Mouse (Mus musculus) megakaryocyte, embryonic 14.5 days (primary cell): ENCODE data around the gene Olfr1393. TPM values are rescaled to one million over a fixed set of nuclear protein-coding genes. Genes with fewer than 3 reads are reported as not detected.
A peak's percentile ranks its signal among the peaks of the same experiment; 100 is the strongest.

ENCODE experiments used
- H3K27me3 ChIP-seq: replicated peaks from 2 replicates; pipeline ENCODE3; 2012; ENCODE audit warnings: inconsistent platforms
- H3K36me3 ChIP-seq: replicated peaks from 2 replicates; pipeline ENCODE3; 2012; ENCODE audit warnings: low read length, inconsistent platforms, mixed read lengths
- H3K4me1 ChIP-seq: 2 replicates; pipeline ENCODE4 v1.6.1; 2012; ENCODE audit warnings: inconsistent platforms
- H3K4me3 ChIP-seq: replicated peaks from 2 replicates; pipeline ENCODE3; 2012; ENCODE audit warnings: moderate library complexity, mild to moderate bottlenecking, inconsistent platforms
- H3K9me3 ChIP-seq: 2 replicates; pipeline ENCODE4 v1.6.1; 2012; ENCODE audit warnings: inconsistent platforms
- FLI1 ChIP-seq: IDR thresholded peaks from 2 replicates; pipeline ENCODE4 v1.6.1; 2012; ENCODE audit warnings: low read length, inconsistent platforms, mixed read lengths
- GATA1 ChIP-seq: IDR thresholded peaks from 3 replicates; pipeline ENCODE4 v1.6.1; 2012; ENCODE audit warnings: mixed read lengths, low read length, inconsistent platforms, borderline replicate concordance
- polyA plus RNA-seq: library from polyadenylated mRNA; stranded (reverse); fragments of >175 nt; gene quantifications from 2 replicates; pipeline ENCODE4 v1.2.3, GENCODE M21; 2012; ENCODE audit warnings: low replicate concordance; ENCODE audit not compliant: insufficient read depth

Gene Olfr1393
- polyA plus RNA-seq, result not detected in 2 replicates

DNA sequence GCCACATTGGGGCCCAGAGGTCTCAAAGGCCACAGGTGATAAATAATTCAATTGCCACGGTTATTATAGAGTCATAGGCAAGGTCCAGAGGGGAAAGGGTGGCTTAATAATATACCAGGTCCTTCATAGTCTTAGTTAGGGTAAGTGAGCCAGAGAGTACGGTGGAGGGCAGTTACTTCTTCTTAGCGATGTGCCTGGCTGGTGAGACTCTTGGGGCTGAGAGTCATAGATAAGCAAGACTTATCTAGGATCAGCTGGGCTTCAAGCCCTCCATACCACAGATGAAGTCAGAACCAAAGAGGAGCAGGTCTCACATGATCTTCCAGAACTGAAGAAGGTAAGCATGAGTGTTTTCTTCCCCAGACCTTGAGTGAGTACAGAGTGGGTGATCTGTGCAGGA lies at the start of gene Olfr1393:
Olfr1393 (plus strand) TSS at position 83 of the 400 bp plus-strand sequence.
- Histone ChIP-seq H3K36me3 (peaks cover 8% of the 10 kb centered on the region), H3K4me3 (no peak within 1 kb of the TSS), H3K4me1 (peaks cover 34% of the 10 kb centered on the region), H3K27me3 (no peaks in the 10 kb centered on the region), H3K9me3 (no peaks in the 10 kb centered on the region)
- no peak for TF ChIP-seq GATA1
- no peak for TF ChIP-seq FLI1

DNA sequence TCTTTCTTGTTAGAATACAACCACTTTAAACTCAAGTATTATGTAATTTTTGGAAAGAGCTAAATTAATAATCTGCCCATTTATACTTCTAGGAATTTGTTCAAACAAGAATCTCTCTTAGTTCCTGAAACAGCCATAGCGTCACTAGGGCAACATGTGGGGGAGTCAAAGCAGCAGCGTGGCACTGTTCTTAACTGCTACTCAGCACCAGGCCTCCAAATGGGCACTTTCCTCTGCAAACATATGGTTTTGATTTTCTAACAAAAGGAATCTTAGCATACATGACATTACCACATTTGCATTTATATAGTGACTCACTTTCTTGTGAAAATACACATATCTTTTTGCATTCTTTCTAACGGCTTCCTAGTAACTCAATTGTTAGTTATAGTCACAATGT lies 45.3 kb upstream of the Olfr1393 start:
- no peaks in the 10 kb centered on the region for H3K36me3 ChIP-seq
- H3K4me1 ChIP-seq, result peaks cover 14% of the 10 kb centered on the region
- H3K9me3 ChIP-seq, result no peaks in the 10 kb centered on the region
- TF ChIP-seq GATA1 (no peak), FLI1 (no peak)
- no peaks in the 10 kb centered on the region for H3K27me3 ChIP-seq
- no peak overlapping the region for H3K4me3 ChIP-seq

DNA sequence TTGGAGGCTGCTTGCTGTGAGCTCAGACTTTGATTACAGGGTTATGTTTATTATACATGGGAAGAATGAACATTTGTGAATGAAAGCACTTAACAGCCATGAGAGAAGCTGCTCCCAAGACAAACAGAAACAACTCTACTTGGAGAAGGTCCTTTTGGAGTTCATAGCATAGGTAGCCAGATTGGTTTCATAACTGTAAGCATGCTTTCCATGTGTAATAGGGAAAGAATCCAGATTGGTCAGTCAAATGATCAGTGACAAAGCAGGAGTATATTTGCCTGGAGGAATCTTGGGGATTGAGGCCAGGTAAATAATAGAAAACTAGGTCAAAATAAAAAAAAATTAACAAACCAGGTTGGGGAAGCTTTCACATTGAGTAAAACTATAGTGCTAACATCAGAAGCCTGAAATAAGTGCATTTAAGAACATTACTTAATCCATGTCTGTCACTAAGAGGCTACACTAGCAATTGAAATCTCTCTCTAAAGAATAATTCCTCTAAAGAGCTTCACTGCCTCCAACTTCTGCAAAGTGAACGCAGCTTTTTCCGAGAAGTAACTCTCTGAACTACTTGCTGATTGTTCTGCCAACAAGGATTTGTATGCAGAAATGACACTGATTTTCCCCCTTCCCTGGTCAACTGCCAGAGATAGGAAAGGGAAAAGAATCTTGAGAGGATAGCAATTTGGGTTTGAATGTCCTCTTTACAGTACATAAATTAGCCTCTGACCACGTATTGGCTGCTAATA lies 42.5 kb upstream of the Olfr1393 start:
- Histone ChIP-seq H3K4me3 (no peak overlapping the region), H3K9me3 (no peaks in the 10 kb centered on the region), H3K27me3 (no peaks in the 10 kb centered on the region), H3K4me1 (peaks cover 24% of the 10 kb centered on the region), H3K36me3 (no peaks in the 10 kb centered on the region)
- no peak for TF ChIP-seq FLI1
- no peak for TF ChIP-seq GATA1

DNA sequence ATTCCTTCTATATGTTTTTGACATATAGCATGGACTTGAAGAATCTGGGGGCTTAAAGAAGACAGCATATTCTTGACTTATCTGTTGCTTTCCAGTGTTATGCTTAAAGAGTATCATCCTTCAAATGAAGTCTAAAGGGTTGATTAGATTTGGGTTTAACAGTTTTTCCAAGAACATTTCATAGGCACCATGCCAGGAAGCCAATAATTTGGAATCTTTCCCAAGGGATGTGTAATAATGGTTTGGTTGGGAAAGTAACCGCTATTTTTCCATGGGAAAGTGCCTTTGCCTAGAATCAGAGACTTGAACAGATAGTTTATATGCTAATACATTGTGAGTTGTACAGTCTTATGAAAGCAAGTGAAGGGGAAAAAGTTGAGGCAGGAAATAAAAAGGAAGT lies 41.2 kb upstream of the Olfr1393 start:
- Histone ChIP-seq H3K27me3 (no peaks in the 10 kb centered on the region), H3K4me3 (no peak overlapping the region), H3K36me3 (no peaks in the 10 kb centered on the region), H3K4me1 (peaks cover 34% of the 10 kb centered on the region), H3K9me3 (no peaks in the 10 kb centered on the region)
- TF ChIP-seq GATA1 (no peak), FLI1 (no peak)

DNA sequence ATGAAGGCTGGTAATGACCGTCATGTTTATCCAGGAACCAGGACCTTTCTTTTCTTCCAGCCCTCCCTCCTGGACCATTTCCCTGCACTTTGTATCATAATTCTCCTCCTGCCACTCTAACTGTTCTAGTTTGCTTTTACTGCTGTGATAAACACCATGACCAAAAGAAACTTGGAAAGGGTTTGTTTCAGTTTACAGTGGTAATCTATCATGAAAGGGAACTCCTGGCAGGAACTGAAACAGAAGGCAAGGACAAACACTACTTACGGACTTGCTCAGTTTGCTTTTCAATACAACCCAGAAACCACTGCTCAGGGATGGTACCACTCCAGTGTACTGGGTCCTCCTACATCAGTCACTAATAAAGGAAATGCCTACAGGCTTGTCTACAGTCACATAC lies 40.6 kb upstream of the Olfr1393 start:
- H3K4me1 ChIP-seq, result peaks cover 41% of the 10 kb centered on the region
- TF ChIP-seq FLI1, result no peak
- TF ChIP-seq GATA1, result no peak

DNA sequence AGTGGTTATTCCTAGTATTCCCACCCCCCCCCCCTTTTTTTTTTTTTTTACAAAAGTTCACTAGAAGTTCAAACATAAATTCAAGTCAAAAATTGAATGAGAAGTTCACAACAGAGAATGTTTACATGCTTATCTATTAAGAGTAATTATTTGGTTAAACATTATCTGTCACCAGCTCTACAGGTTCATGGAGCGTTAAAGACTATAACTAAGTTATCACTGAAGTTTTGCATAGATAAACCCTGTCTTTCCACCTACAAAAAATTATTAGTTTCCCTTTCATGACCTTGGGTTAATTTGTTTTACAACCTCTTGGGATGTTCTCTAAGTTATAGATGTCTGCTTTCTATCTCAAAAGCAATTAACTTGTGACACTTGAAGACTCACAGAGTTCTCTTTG lies 37.8 kb upstream of the Olfr1393 start:
- peaks cover 59% of the 10 kb centered on the region for H3K4me1 ChIP-seq
- H3K27me3 ChIP-seq, result no peaks in the 10 kb centered on the region
- H3K4me3 ChIP-seq, result no peak overlapping the region
- no peaks in the 10 kb centered on the region for H3K36me3 ChIP-seq
- TF ChIP-seq GATA1 (no peak), FLI1 (no peak)
- H3K9me3 ChIP-seq, result no peaks in the 10 kb centered on the region

More for the DNA sequence above, 40.6 kb upstream of the Olfr1393 start:
- Histone ChIP-seq H3K36me3 (no peaks in the 10 kb centered on the region), H3K27me3 (no peaks in the 10 kb centered on the region), H3K4me3 (peak overlapping the region; percentile 65), H3K9me3 (no peaks in the 10 kb centered on the region)

DNA sequence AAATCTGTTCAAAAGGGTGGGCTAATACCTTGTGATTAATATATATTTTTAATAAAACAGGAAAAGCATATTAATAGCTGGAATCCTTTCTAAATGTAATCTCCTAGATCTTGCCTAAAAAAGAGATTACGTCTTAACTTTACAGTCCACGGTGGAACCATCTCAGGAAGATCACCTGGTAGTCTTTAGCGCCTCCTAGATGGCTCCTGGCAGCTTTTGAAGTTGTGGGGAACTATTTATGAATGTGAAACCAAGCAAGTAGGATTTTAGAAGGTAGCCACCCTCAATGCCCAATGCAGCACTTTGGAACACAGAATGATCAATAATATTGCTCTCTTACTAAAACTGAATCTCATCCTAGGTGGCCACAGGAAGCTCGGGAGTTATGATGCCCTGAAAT lies 37.2 kb upstream of the Olfr1393 start:
- TF ChIP-seq FLI1 (no peak), GATA1 (no peak)
- H3K27me3 ChIP-seq, result no peaks in the 10 kb centered on the region
- H3K4me3 ChIP-seq, result no peak overlapping the region

DNA sequence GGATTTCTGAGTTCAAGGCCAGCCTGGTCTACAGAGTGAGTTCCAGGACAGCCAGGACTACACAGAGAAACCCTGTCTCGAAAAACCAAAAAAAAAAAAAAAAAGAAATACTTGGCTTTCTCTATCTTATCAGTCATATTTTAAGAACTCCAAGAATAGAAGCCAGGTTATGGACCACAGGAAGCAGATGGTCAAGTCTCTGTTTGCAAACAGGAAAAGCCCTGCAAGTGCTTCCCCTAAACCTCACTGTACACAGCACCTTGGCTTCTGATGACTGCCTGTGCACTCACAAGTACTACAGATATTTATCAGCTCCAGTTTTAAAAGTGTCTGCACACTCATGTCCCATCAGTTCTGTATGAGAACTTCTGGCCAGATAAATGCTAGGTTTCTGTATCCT lies 36.6 kb upstream of the Olfr1393 start:
- Histone ChIP-seq H3K4me3 (no peak overlapping the region), H3K36me3 (no peaks in the 10 kb centered on the region), H3K27me3 (no peaks in the 10 kb centered on the region), H3K9me3 (no peaks in the 10 kb centered on the region), H3K4me1 (peaks cover 71% of the 10 kb centered on the region)
- TF ChIP-seq FLI1, result no peak
- TF ChIP-seq GATA1, result no peak

More for the DNA sequence above, 37.2 kb upstream of the Olfr1393 start:
- H3K9me3 ChIP-seq, result no peaks in the 10 kb centered on the region
- H3K36me3 ChIP-seq, result no peaks in the 10 kb centered on the region
- peaks cover 65% of the 10 kb centered on the region for H3K4me1 ChIP-seq

DNA sequence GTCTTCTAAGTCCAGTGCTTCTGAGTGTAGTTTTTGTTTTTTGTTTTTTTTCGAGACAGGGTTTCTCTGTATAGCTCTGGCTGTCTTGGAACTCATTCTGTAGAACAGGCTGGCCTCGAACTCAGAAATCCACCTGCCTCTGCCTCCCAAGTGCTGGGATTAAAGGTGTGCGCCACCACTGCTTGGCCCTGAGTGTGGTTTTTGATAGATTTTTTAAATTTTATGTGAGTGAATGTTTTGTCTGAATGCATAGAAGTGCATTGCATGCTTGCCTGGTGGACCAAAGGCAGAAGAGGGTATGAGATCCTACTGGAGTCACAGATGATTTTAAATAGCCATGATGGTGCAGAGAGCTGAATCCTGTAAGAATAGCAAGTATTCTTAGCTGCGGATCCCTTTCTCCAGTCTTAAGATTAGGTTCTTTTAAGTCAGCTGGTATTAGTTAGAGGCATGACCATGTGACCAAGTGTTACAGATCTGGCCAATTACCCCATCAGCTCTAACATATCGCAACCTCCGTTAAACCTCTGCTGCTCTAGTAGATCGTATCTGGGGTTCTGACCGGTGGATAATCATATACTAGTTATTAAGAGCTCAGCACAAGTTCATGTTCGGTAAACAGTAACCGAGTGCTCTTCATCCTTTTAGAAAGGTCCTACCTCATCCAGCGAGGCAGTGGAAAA lies 35.0 kb upstream of the Olfr1393 start:
- no peak for TF ChIP-seq FLI1
- H3K9me3 ChIP-seq, result no peaks in the 10 kb centered on the region
- H3K4me1 ChIP-seq, result peaks cover 76% of the 10 kb centered on the region
- peak overlapping the region; percentile 95 for H3K4me3 ChIP-seq
- H3K27me3 ChIP-seq, result no peaks in the 10 kb centered on the region
- no peaks in the 10 kb centered on the region for H3K36me3 ChIP-seq
